In the genomic region with DNA sequence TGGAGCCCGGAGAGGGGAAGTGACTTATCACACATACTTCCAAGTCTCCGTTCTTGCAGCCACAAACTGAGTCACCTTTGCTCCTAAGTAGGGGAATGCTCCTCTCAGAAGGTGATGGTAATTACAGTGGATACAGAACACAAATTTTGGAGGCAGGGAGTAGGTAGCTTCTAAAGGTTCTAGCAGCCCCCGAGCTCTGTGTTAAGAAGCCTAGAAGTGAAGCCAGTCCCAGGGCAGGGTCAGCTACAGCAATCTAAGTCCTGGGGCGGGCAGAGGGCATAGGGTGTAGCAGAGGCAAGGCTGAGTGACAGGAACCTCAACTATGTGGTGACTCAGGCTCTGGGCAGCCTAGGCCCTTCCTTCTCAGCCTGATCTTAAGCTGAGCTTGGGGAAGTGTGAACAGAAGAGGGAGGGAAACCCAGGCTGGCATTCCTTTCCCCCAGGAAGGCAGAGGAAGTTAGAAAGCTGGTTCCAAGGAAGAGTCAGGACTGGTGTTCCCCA, we compare ENCODE assay signal across 9 mouse cellular contexts. TPM values are rescaled to one million over a fixed set of nuclear protein-coding genes. Genes with fewer than 3 reads are reported as not detected.
A peak's percentile ranks its signal among the peaks of the same experiment; 100 is the strongest.
DNase-seq lines count a peak whose midpoint lies in the region; ATAC-seq and TF ChIP-seq lines count a peak whose summit lies in the region.
"Had no signal": no experiment of that assay in that cellular context is flagged by ENCODE, and none has a peak within 500 bp of the region (broad histone marks: within the 10 kb centered on the region; RNA-seq: fewer than 3 reads in every experiment).

No protein-coding gene starts in this region.

- no peak for TF ChIP-seq CTCF in thymus, adult 2 months (IDR thresholded peaks at IDR 0.05; ENCODE audit: borderline replicate concordance, control insufficient read depth, extremely low read depth, insufficient read depth, low read length, poor library complexity)

- H3K4me1 ChIP-seq in midbrain, embryonic 12.5 days = peaks cover 33% of the 10 kb centered on the region
- H3K4me1 ChIP-seq in midbrain, embryonic 11.5 days (ENCODE audit: control insufficient read depth, insufficient read depth, low read length) = peaks cover 16% of the 10 kb centered on the region
- peaks cover 49% of the 10 kb centered on the region for H3K4me1 ChIP-seq in intestine, embryonic 14.5 days (replicated peaks; ENCODE audit: control insufficient read depth, insufficient read depth, low read length)
- peaks cover 17% of the 10 kb centered on the region for H3K4me1 ChIP-seq in thymus, adult 2 months (replicated peaks; ENCODE audit: control insufficient read depth, insufficient read depth, low read length)

- WGBS in midbrain, embryonic 12.5 days = 53% methylated on average over 4 of the region's 4 CpGs
- 57% methylated on average over 4 of the region's 4 CpGs for WGBS in midbrain, embryonic 11.5 days
- 26% methylated on average over 4 of the region's 4 CpGs for WGBS in intestine, embryonic 14.5 days
- 63% methylated on average over 4 of the region's 4 CpGs for WGBS in thymus, adult 2 months

- peak overlapping the region; percentile 52; the same call in 1 of the 2 replicates for H3K27ac ChIP-seq in midbrain, embryonic 12.5 days (replicated peaks)
- no peak overlapping the region for H3K27ac ChIP-seq in midbrain, embryonic 11.5 days (ENCODE audit: low read depth, low read length)
- peak overlapping the region; percentile 79 for H3K27ac ChIP-seq in intestine, embryonic 14.5 days (ENCODE audit: low read depth)
- H3K27ac ChIP-seq in thymus, adult 2 months (ENCODE audit: control insufficient read depth, insufficient read depth, low read length) = no peak overlapping the region

- no peak overlapping the region for H3K9ac ChIP-seq in midbrain, embryonic 12.5 days (replicated peaks)
- H3K9ac ChIP-seq in midbrain, embryonic 11.5 days (ENCODE audit: low read length) = no peak overlapping the region
- no peak overlapping the region for H3K9ac ChIP-seq in intestine, embryonic 14.5 days (ENCODE audit: low read length)

- ATAC-seq in midbrain, embryonic 12.5 days (ENCODE audit: low FRiP score, low read depth) = no peak
- no peak for ATAC-seq in midbrain, embryonic 11.5 days (ENCODE audit: low FRiP score)
- ATAC-seq in common myeloid progenitor, adult 5-6 weeks (replicated peaks; ENCODE audit: low read depth, poor library complexity, severe bottlenecking) = peak; percentile 48
- peak; percentile 52 for ATAC-seq in intestine, embryonic 14.5 days (replicated peaks; ENCODE audit: low FRiP score, low TSS enrichment, low read depth)

- peaks cover 12% of the 10 kb centered on the region for H3K27me3 ChIP-seq in midbrain, embryonic 12.5 days
- peaks cover 6% of the 10 kb centered on the region for H3K27me3 ChIP-seq in midbrain, embryonic 11.5 days (ENCODE audit: control insufficient read depth, insufficient read depth, low read length)
- no peaks in the 10 kb centered on the region for H3K27me3 ChIP-seq in intestine, embryonic 14.5 days (replicated peaks; ENCODE audit: control insufficient read depth, insufficient read depth, low read length)
- 0 out of 2 replicates have a peak, but pooled peaks cover under 1% of the 10 kb centered on the region for H3K27me3 ChIP-seq in thymus, adult 2 months (ENCODE audit: control insufficient read depth, insufficient read depth, low read length)

- H3K4me2 ChIP-seq in midbrain, embryonic 12.5 days (replicated peaks) = no peak overlapping the region
- H3K4me2 ChIP-seq in midbrain, embryonic 11.5 days = no peak overlapping the region
- no peak overlapping the region for H3K4me2 ChIP-seq in intestine, embryonic 14.5 days (ENCODE audit: low read length)

- peaks cover 24% of the 10 kb centered on the region for H3K36me3 ChIP-seq in midbrain, embryonic 12.5 days
- peaks cover 12% of the 10 kb centered on the region for H3K36me3 ChIP-seq in midbrain, embryonic 11.5 days (ENCODE audit: control insufficient read depth, insufficient read depth, low read length)
- H3K36me3 ChIP-seq in intestine, embryonic 14.5 days (ENCODE audit: control insufficient read depth, insufficient read depth, low read length) = peaks cover 29% of the 10 kb centered on the region
- H3K36me3 ChIP-seq in thymus, adult 2 months (ENCODE audit: control insufficient read depth, insufficient read depth, low read length) = peaks cover 17% of the 10 kb centered on the region

- no peaks in the 10 kb centered on the region for H3K9me3 ChIP-seq in midbrain, embryonic 12.5 days
- H3K9me3 ChIP-seq in midbrain, embryonic 11.5 days (ENCODE audit: control insufficient read depth, low read length) = no peaks in the 10 kb centered on the region
- no peaks in the 10 kb centered on the region for H3K9me3 ChIP-seq in intestine, embryonic 14.5 days (ENCODE audit: control insufficient read depth, low read length)

- no peak for TF ChIP-seq POLR2A in thymus, adult 2 months (IDR thresholded peaks at IDR 0.05; ENCODE audit: control insufficient read depth, extremely low read depth, insufficient read depth, low read length, poor library complexity)

- DNase-seq in midbrain, embryonic 11.5 days (ENCODE audit: low spot score, missing footprints) = no peak
- DNase-seq in intestine, embryonic 14.5 days (ENCODE audit: low spot score) = no peak
- DNase-seq in skeletal muscle tissue, adult 2 months (ENCODE audit: low read depth, low spot score) = peak; percentile 72
- no peak for DNase-seq in left cerebral cortex, adult 9 months (ENCODE audit: low spot score in 2 of 2)
- DNase-seq in thymus, adult 2 months = no peak
- DNase-seq in cerebellum, adult 9-11 months = no peak

- H3K4me3 ChIP-seq in midbrain, embryonic 12.5 days = no peak overlapping the region
- H3K4me3 ChIP-seq in midbrain, embryonic 11.5 days (ENCODE audit: low read depth, low read length) = no peak overlapping the region
- H3K4me3 ChIP-seq in intestine, embryonic 14.5 days (ENCODE audit: low read depth, low read length) = no peak overlapping the region
- no peak overlapping the region for H3K4me3 ChIP-seq in thymus, adult 2 months (ENCODE audit: control insufficient read depth, insufficient read depth, low read length)
- H3K4me3 ChIP-seq: erythroblast, embryonic 14.5 days had no signal

RNA-seq across cellular contexts. Expression of a gene that starts 5.9 kb away (rescaled TPM):
- 7.6 and 12.2 TPM in 2 replicates for polyA plus RNA-seq in midbrain, embryonic 12.5 days (2016; fragmentation: Nextera tagmentation; extraction: Ambion mirVana)
- 5.0 and 6.3 TPM in 2 replicates for polyA plus RNA-seq in midbrain, embryonic 11.5 days (2014; fragmentation: Nextera tagmentation; extraction: Ambion mirVana)
- 14.1 and 14.9 TPM in 2 replicates for total RNA-seq in common myeloid progenitor, adult 5-6 weeks (2017)
- polyA plus RNA-seq in intestine, embryonic 14.5 days (2014; fragmentation: Nextera tagmentation; extraction: Ambion mirVana) = 21.6 and 22.2 TPM in 2 replicates
- 6.0 and 7.9 TPM in 2 replicates for polyA plus RNA-seq in thymus, adult 2 months (2012; rRNA removed)

RNA-seq across cellular contexts. Expression of a gene that starts 16.4 kb away (rescaled TPM):
- polyA plus RNA-seq in midbrain, embryonic 12.5 days (2016; fragmentation: Nextera tagmentation; extraction: Ambion mirVana) = 338 and 351 TPM in 2 replicates
- 435 and 439 TPM in 2 replicates for polyA plus RNA-seq in midbrain, embryonic 11.5 days (2014; fragmentation: Nextera tagmentation; extraction: Ambion mirVana)
- total RNA-seq in common myeloid progenitor, adult 5-6 weeks (2017) = 721 and 789 TPM in 2 replicates
- polyA plus RNA-seq in intestine, embryonic 14.5 days (2014; fragmentation: Nextera tagmentation; extraction: Ambion mirVana) = 501 and 531 TPM in 2 replicates
- polyA plus RNA-seq in thymus, adult 2 months (2012; rRNA removed) = 251 and 292 TPM in 2 replicates

RNA-seq across cellular contexts. Expression of a gene that starts 29.6 kb away (rescaled TPM):
- polyA plus RNA-seq in midbrain, embryonic 12.5 days (2016; fragmentation: Nextera tagmentation; extraction: Ambion mirVana) = 34.0 and 34.2 TPM in 2 replicates
- 23.5 and 28.4 TPM in 2 replicates for polyA plus RNA-seq in midbrain, embryonic 11.5 days (2014; fragmentation: Nextera tagmentation; extraction: Ambion mirVana)
- 19.9 and 25.9 TPM in 2 replicates for total RNA-seq in common myeloid progenitor, adult 5-6 weeks (2017)
- 33.3 and 33.5 TPM in 2 replicates for polyA plus RNA-seq in intestine, embryonic 14.5 days (2014; fragmentation: Nextera tagmentation; extraction: Ambion mirVana)
- 39.4 and 42.0 TPM in 2 replicates for polyA plus RNA-seq in thymus, adult 2 months (2012; rRNA removed)

RNA-seq across cellular contexts. Expression of a gene that starts 41.5 kb away (rescaled TPM):
- 189 and 192 TPM in 2 replicates for polyA plus RNA-seq in midbrain, embryonic 12.5 days (2016; fragmentation: Nextera tagmentation; extraction: Ambion mirVana)
- 50.9 and 56.0 TPM in 2 replicates for polyA plus RNA-seq in midbrain, embryonic 11.5 days (2014; fragmentation: Nextera tagmentation; extraction: Ambion mirVana)
- 151 and 180 TPM in 2 replicates for total RNA-seq in common myeloid progenitor, adult 5-6 weeks (2017)
- 40.3 and 40.7 TPM in 2 replicates for polyA plus RNA-seq in intestine, embryonic 14.5 days (2014; fragmentation: Nextera tagmentation; extraction: Ambion mirVana)
- 79.6 and 92.0 TPM in 2 replicates for polyA plus RNA-seq in thymus, adult 2 months (2012; rRNA removed)

RNA-seq across cellular contexts. Expression of a gene that starts 53.8 kb away (rescaled TPM):
- polyA plus RNA-seq in midbrain, embryonic 12.5 days (2016; fragmentation: Nextera tagmentation; extraction: Ambion mirVana) = 14.9 and 15.8 TPM in 2 replicates
- 5.8 and 8.2 TPM in 2 replicates for polyA plus RNA-seq in midbrain, embryonic 11.5 days (2014; fragmentation: Nextera tagmentation; extraction: Ambion mirVana)
- 22.9 and 41.2 TPM in 2 replicates for total RNA-seq in common myeloid progenitor, adult 5-6 weeks (2017)
- polyA plus RNA-seq in intestine, embryonic 14.5 days (2014; fragmentation: Nextera tagmentation; extraction: Ambion mirVana) = 16.8 and 18.4 TPM in 2 replicates
- polyA plus RNA-seq in thymus, adult 2 months (2012; rRNA removed) = 72.3 and 73.1 TPM in 2 replicates

Comparison
In these comparisons a context has a peak if more than half of its experiments do, and no peak if none do; other contexts are left out.
1. H3K27ac ChIP-seq: peak in midbrain, embryonic 12.5 days (single experiment) and intestine, embryonic 14.5 days (single experiment); none in midbrain, embryonic 11.5 days (single experiment) and thymus, adult 2 months (single experiment).
2. ATAC-seq: peak in common myeloid progenitor, adult 5-6 weeks (single experiment) and intestine, embryonic 14.5 days (single experiment); none in midbrain, embryonic 12.5 days (single experiment) and midbrain, embryonic 11.5 days (single experiment).